Mouse (Mus musculus) forebrain, postnatal 0 days (tissue): ENCODE results near the gene Ssh3. TPM values are rescaled to one million over a fixed set of nuclear protein-coding genes. Genes with fewer than 3 reads are reported as not detected.

ENCODE experiments used
- ATAC-seq: fragments of 200-750 bp; cut with Nextera tagmentation; 2 replicates; pipeline ENCODE4 v1.8.0; 2017; ENCODE audit warnings: mild to moderate bottlenecking, moderate library complexity
- DNase-seq: peaks from one replicate; pipeline ENCODE4 v3.0.0-alpha.2; 2015
- H3K27ac ChIP-seq: fragments of 300-500 bp; sonication (generic); 2 replicates; pipeline ENCODE4 v1.5.1; 2014; ENCODE audit warnings: low read depth, mild to moderate bottlenecking, antibody characterized with exemption, low read length, moderate library complexity, mixed read lengths
- H3K27me3 ChIP-seq: fragments of 300-500 bp; sonication (generic); 2 replicates; pipeline ENCODE4 v1.6.1; 2014; ENCODE audit warnings: mild to moderate bottlenecking, low read length, mixed read lengths; ENCODE audit not compliant: insufficient read depth
- H3K36me3 ChIP-seq: fragments of 300-500 bp; sonication (generic); 2 replicates; pipeline ENCODE4 v1.6.1; 2014; ENCODE audit warnings: mild to moderate bottlenecking, moderate library complexity; ENCODE audit not compliant: insufficient read depth
- H3K4me1 ChIP-seq: fragments of 300-500 bp; sonication (generic); 2 replicates; pipeline ENCODE4 v1.6.1; 2014; ENCODE audit warnings: antibody characterized with exemption; ENCODE audit not compliant: insufficient read depth
- H3K4me2 ChIP-seq: fragments of 300-500 bp; sonication (generic); 2 replicates; pipeline ENCODE4 v1.6.1; 2014; ENCODE audit warnings: low read depth, mild to moderate bottlenecking, moderate library complexity
- H3K4me3 ChIP-seq: fragments of 300-500 bp; sonication (generic); 2 replicates; pipeline ENCODE4 v1.5.1; 2014; ENCODE audit warnings: low read depth, low read length, mixed read lengths
- H3K9ac ChIP-seq: fragments of 300-500 bp; sonication (generic); 2 replicates; pipeline ENCODE4 v1.6.1; 2014; ENCODE audit warnings: mild to moderate bottlenecking
- H3K9me3 ChIP-seq: fragments of 300-500 bp; sonication (generic); 2 replicates; pipeline ENCODE4 v1.6.1; 2016; ENCODE audit warnings: low read length
- CTCF ChIP-seq: sonication (generic); IDR thresholded peaks from 2 replicates; pipeline ENCODE4 v1.5.1; 2016; ENCODE audit warnings: antibody characterized with exemption, control low read depth, low read depth
- WGBS: fragments of 180-500 bp; shearing (Covaris S2); extraction: QIAGEN DNeasy Blood & Tissue Kit; methylation state at CpG from one replicate; pipeline ENCODE4 v1.1.7; 2014; 5-methylcytosine and 5-hydroxymethylcytosine counted together
- polyA plus RNA-seq: library from polyadenylated mRNA; unstranded; fragments of >200 nt; fragmentation: Nextera tagmentation; extraction: Ambion mirVana; gene quantifications from 2 replicates; pipeline ENCODE4 v1.2.1, GENCODE M21; 2015
- total RNA-seq: library from RNA; depleted of rRNA; stranded (reverse); fragments of >200 nt; gene quantifications from 2 replicates; pipeline ENCODE4 v1.2.3, GENCODE M21; 2014; rRNA removed

Gene Ssh3
- total RNA-seq (35.9 and 41.5 TPM in 2 replicates), polyA plus RNA-seq (6.4 and 9.1 TPM in 2 replicates)

- Histone ChIP-seq H3K27ac (no peak within 1 kb of the TSS), H3K9ac (peak within 1 kb of the TSS; percentile 40), H3K4me2 (peak within 1 kb of the TSS; percentile 46), H3K4me1 (no peaks in the 10 kb centered on the region), H3K27me3 (no peaks in the 10 kb centered on the region), H3K9me3 (no peaks in the 10 kb centered on the region), H3K4me3 (peak within 1 kb of the TSS; percentile 26), H3K36me3 (peaks cover 22% of the 10 kb centered on the region)
- peak; percentile 15 for DNase-seq
- no peak for TF ChIP-seq CTCF
- peak; percentile 49 for ATAC-seq
- WGBS = 7% methylated on average over 46 of the region's 46 CpGs
These were observed at the start of gene Ssh3 for GRCm38 (mm10) chr19:4268566-4269361. TSS of gene Ssh3 (minus strand) at chr19:4269180.

- H3K4me3 ChIP-seq = no peak overlapping the region
- no peak overlapping the region for H3K4me2 ChIP-seq
- H3K27me3 ChIP-seq = no peaks in the 10 kb centered on the region
- ATAC-seq (no peak), DNase-seq (no peak)
- TF ChIP-seq CTCF = no peak
- peaks cover 66% of the 10 kb centered on the region for H3K36me3 ChIP-seq
- no peak overlapping the region for H3K27ac ChIP-seq
- WGBS = 82% methylated on average over 3 of the region's 3 CpGs
- H3K9ac ChIP-seq = no peak overlapping the region
- no peaks in the 10 kb centered on the region for H3K9me3 ChIP-seq
- no peaks in the 10 kb centered on the region for H3K4me1 ChIP-seq
These were observed 48.2 kb upstream of the Ssh3 start for GRCm38 (mm10) chr19:4317181-4317580.

- no peak for ATAC-seq
- no peak for DNase-seq
- H3K4me2 ChIP-seq = no peak overlapping the region
- no peak overlapping the region for H3K4me3 ChIP-seq
- TF ChIP-seq CTCF = no peak
- H3K27me3 ChIP-seq = no peaks in the 10 kb centered on the region
- no peaks in the 10 kb centered on the region for H3K4me1 ChIP-seq
- 78% methylated on average over 6 of the region's 6 CpGs for WGBS
- H3K27ac ChIP-seq = no peak overlapping the region
- peaks cover 53% of the 10 kb centered on the region for H3K36me3 ChIP-seq
- H3K9me3 ChIP-seq = no peaks in the 10 kb centered on the region
- H3K9ac ChIP-seq = no peak overlapping the region
These were observed 46.4 kb upstream of the Ssh3 start for GRCm38 (mm10) chr19:4315223-4315944.

GRCm38 (mm10) chr19:4309776-4310185 lies 40.8 kb upstream of the Ssh3 start:
- Histone ChIP-seq H3K27ac (no peak overlapping the region), H3K4me1 (peaks cover 11% of the 10 kb centered on the region; the same call in 1 of the 2 replicates), H3K36me3 (peaks cover 7% of the 10 kb centered on the region; the same call in 1 of the 2 replicates), H3K4me2 (no peak overlapping the region), H3K4me3 (no peak overlapping the region), H3K9ac (no peak overlapping the region), H3K27me3 (no peaks in the 10 kb centered on the region), H3K9me3 (no peaks in the 10 kb centered on the region)
- ATAC-seq (peak; percentile 57), DNase-seq (peak; percentile 83)
- peak; percentile 84 for TF ChIP-seq CTCF

- Histone ChIP-seq H3K9me3 (no peaks in the 10 kb centered on the region), H3K4me2 (no peak overlapping the region), H3K36me3 (peaks cover 7% of the 10 kb centered on the region; the same call in 1 of the 2 replicates), H3K27me3 (no peaks in the 10 kb centered on the region), H3K4me3 (no peak overlapping the region), H3K27ac (no peak overlapping the region), H3K9ac (no peak overlapping the region), H3K4me1 (peaks cover 15% of the 10 kb centered on the region)
- no peak for DNase-seq
- no peak for ATAC-seq
- TF ChIP-seq CTCF = no peak
- WGBS = 93% methylated on average over 4 of the region's 4 CpGs
These were observed 40.3 kb upstream of the Ssh3 start for GRCm38 (mm10) chr19:4309302-4309701.

GRCm38 (mm10) chr19:4306190-4306577 lies 37.2 kb upstream of the Ssh3 start, which contains the start of gene Grk2:
TSS of gene Grk2 (minus strand) at chr19:4306222.
- WGBS = under 1% methylated on average over 39 of the region's 46 CpGs
- peak within 1 kb of the TSS; percentile 66 for H3K4me3 ChIP-seq
- H3K36me3 ChIP-seq = no peaks in the 10 kb centered on the region
- DNase-seq = peak; percentile 82
- H3K27ac ChIP-seq = peak within 1 kb of the TSS; percentile 81
- peak; percentile 80 for TF ChIP-seq CTCF
- peaks cover 42% of the 10 kb centered on the region for H3K4me1 ChIP-seq
- H3K4me2 ChIP-seq = peak within 1 kb of the TSS; percentile 92
- ATAC-seq = peak; percentile 77
- no peaks in the 10 kb centered on the region for H3K9me3 ChIP-seq
- H3K9ac ChIP-seq = peak within 1 kb of the TSS; percentile 93
- H3K27me3 ChIP-seq = no peaks in the 10 kb centered on the region
